Mouse (Mus musculus) spleen, adult 2 months (tissue): ENCODE data around the gene Tiam1.

Source experiments
- CTCF ChIP-seq: fragments of 200-500 bp; IDR thresholded peaks from 2 replicates; pipeline ENCODE4 v1.5.1; 2011; ENCODE audit warnings: mild to moderate bottlenecking, inconsistent platforms; ENCODE audit not compliant: insufficient read depth, insufficient read length, insufficient replicate concordance; ENCODE audit errors: extremely low read depth
- POLR2A ChIP-seq: fragments of 200-500 bp; IDR thresholded peaks from 2 replicates; pipeline ENCODE4 v1.6.1; 2011; ENCODE audit warnings: low read depth, low read length, inconsistent platforms

DNA sequence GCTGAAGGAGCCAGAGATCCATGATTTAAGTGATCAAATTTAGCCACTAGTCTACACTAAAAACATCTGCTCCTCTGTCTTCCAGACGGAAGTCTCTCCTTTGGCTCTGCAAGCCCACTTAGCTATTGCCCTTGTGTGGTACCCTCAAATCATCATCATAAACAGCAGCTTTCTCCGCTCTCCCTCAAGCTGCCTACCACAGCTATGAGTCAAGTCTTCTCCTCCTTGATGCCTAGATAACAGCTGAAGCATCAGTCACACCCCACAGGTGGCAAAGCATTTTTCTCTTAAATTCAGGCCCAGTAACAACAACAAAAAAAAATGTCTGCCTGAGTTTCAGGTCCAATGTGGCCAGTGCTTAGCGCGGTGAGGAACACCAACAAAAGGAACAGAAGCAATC lies 150.1 kb downstream of the Tiam1 start:
- TF ChIP-seq POLR2A (no peak), CTCF (no peak)
